ENCODE assay signal across 25 mouse cellular contexts in the genomic region with DNA sequence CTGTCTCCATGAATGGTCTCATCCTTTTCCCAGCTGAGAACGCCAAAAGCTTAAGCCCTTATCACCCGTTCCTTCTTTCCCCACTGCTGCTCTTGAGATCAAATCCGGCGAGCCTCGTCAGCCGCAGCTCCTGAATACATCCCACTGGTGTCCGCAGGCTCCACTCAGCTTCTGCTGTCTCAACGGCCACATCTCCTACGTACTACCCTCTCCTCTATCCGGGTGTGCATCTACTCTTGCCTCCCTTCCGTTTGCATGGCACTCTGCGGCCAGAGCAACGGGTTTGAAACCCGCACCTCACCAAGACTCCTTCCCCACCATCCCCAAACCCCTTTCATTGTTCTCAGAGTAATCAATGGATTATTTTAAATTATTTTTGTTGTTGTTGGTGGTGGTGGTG.
"Had no signal": no experiment of that assay in that cellular context is flagged by ENCODE, and none has a peak within 500 bp of the region (broad histone marks: within the 10 kb centered on the region; RNA-seq: fewer than 3 reads in every experiment).

No protein-coding gene starts in this region.

- H3K4me3 ChIP-seq: embryonic facial prominence, embryonic 10.5 days; embryonic facial prominence, embryonic 12.5 days; embryonic facial prominence, embryonic 13.5 days; embryonic facial prominence, embryonic 15.5 days; erythroblast, embryonic 14.5 days; forebrain, embryonic 10.5 days; forebrain, embryonic 12.5 days; forebrain, embryonic 13.5 days; forebrain, embryonic 15.5 days; gastrocnemius, adult 2 months had no signal

- DNase-seq: cerebellum, adult 2 months; cerebellum, adult 8-10 months; cerebellum, adult 9-10 months; cerebellum, adult 9-11 months; cerebellum, postnatal 10 days; cerebellum, postnatal 14 days; cerebellum, postnatal 25 days; cerebellum, postnatal 36 days; embryo, embryonic 11 days; forebrain, postnatal 0 days; gastrocnemius, adult 2 months; gastrocnemius, postnatal 10 days; gastrocnemius, postnatal 14 days; gastrocnemius, postnatal 25 days; gastrocnemius, postnatal 36 days; heart, adult 18-20 months had no signal

- H3K9me3 ChIP-seq: embryonic facial prominence, embryonic 10.5 days; embryonic facial prominence, embryonic 12.5 days; embryonic facial prominence, embryonic 13.5 days; embryonic facial prominence, embryonic 15.5 days; forebrain, embryonic 10.5 days; forebrain, embryonic 12.5 days; forebrain, embryonic 13.5 days; forebrain, embryonic 15.5 days had no signal

- H3K36me3 ChIP-seq: embryonic facial prominence, embryonic 10.5 days; embryonic facial prominence, embryonic 12.5 days; embryonic facial prominence, embryonic 13.5 days; embryonic facial prominence, embryonic 15.5 days; forebrain, embryonic 10.5 days; forebrain, embryonic 12.5 days; forebrain, embryonic 15.5 days had no signal

- H3K4me1 ChIP-seq: embryonic facial prominence, embryonic 15.5 days; forebrain, embryonic 15.5 days had no signal

- H3K27me3 ChIP-seq: embryonic facial prominence, embryonic 12.5 days; forebrain, embryonic 15.5 days had no signal

- H3K27ac ChIP-seq: embryonic facial prominence, embryonic 10.5 days; embryonic facial prominence, embryonic 12.5 days; embryonic facial prominence, embryonic 13.5 days; embryonic facial prominence, embryonic 15.5 days; forebrain, embryonic 10.5 days; forebrain, embryonic 12.5 days; forebrain, embryonic 13.5 days; forebrain, embryonic 15.5 days; gastrocnemius, adult 2 months had no signal

- H3K9ac ChIP-seq: embryonic facial prominence, embryonic 12.5 days; embryonic facial prominence, embryonic 13.5 days; embryonic facial prominence, embryonic 15.5 days; forebrain, embryonic 12.5 days; forebrain, embryonic 13.5 days; forebrain, embryonic 15.5 days; forebrain, postnatal 0 days had no signal
